Mouse (Mus musculus): Measurements from ENCODE around the gene Eif5. TPM values are rescaled to one million over a fixed set of nuclear protein-coding genes. Genes with fewer than 3 reads are reported as not detected.

Eif5 gene
- total and polyA plus RNA-seq, 3 experiments: 201 to 330 (median 276) TPM

DNA sequence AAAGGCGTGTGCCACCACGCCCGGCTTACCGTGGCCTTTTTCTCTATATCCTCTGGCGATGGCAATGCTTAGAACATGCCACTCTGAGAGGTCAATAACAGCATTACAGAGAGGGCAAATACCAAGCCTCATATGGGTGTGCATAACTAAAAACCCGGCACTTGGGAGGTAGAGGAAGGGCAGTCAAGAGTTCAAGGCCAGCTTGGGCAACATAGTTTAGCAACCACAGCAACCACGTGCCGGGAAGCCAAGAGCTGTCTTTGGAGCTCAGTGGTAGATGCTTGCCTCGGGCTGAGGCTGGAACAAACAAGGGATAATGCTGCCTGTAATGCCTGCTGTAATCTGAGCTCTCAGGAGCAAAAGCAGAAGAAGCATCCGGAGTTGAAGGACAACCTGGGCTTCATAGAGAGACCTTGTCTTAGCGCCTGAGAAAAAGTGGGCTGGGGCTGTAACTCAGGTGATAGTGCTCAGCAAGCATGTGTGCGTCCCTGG is 25.2 kb upstream of the Eif5 start:
- Histone ChIP-seq H3K36me3 (ENCODE audit: control insufficient read depth in 1 of 2, insufficient read depth in 2 of 2, low read length in 2 of 2) (peaks cover 0 to 11% of the 10 kb centered on the region in 2 experiments; a peak in 2 of 4 replicates), H3K4me1 (ENCODE audit: control insufficient read depth in 1 of 2, insufficient read depth in 2 of 2, low read length in 2 of 2) (peaks cover 7 to 16% of the 10 kb centered on the region in 2 experiments; a peak in 3 of 4 replicates), H3K27me3 (ENCODE audit: control insufficient read depth in 1 of 2, insufficient read depth in 2 of 2, low read length in 2 of 2) (peaks cover 0 to 2% of the 10 kb centered on the region in 2 experiments; a peak in 1 of 4 replicates), H3K4me3 (ENCODE audit: control insufficient read depth in 1 of 2, insufficient read depth in 1 of 2, low read depth in 2 of 2, low read length in 2 of 2) (no peak overlapping the region), H3K27ac (ENCODE audit: control insufficient read depth, low read depth, low read length) (no peak overlapping the region), H3K9ac (ENCODE audit: control insufficient read depth, low read depth, low read length, poor library complexity, severe bottlenecking) (no peak overlapping the region), H3K9me3 (replicated peaks; ENCODE audit: insufficient read depth, low read length) (no peaks in the 10 kb centered on the region), H3K79me2 (ENCODE audit: control insufficient read depth, insufficient read depth, low read length, poor library complexity) (no peaks in the 10 kb centered on the region)
- TF ChIP-seq MAFK (IDR thresholded peaks at IDR 0.05; ENCODE audit: borderline replicate concordance, low read depth, low read length) (no peak), RCOR1 (IDR thresholded peaks at IDR 0.05; ENCODE audit: low read depth, low read length) (no peak), NELFE (IDR thresholded peaks at IDR 0.05; ENCODE audit: low read depth, low read length) (no peak), TBP (IDR thresholded peaks at IDR 0.05; ENCODE audit: low read depth, low read length) (no peak)
- DNase-seq (ENCODE audit: low read depth, low spot score): no peak

DNA sequence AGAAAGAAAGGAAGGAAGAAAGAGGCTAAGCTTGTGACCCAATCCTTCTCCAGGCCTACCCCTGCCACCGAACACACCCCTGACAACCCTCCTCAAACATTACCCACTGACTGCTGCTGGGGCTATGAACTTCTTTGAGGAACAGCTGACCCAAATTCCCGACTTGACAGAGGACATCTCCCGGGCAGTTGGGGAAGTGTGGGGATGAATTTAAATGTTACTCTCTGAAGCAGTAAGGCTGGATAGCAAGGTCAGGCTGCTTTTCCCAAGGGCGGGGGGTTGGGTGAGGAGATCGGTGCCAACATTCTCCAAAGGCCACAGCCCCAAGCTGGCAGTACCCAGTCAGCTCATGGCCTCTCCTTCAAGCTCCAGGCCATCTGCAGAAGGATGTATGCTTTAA is 24.1 kb upstream of the Eif5 start:
- no peak overlapping the region for H3K27ac ChIP-seq (ENCODE audit: control insufficient read depth, low read depth, low read length)
- TF ChIP-seq TAL1 (IDR thresholded peaks at IDR 0.05; ENCODE audit: low read length): no peak
- no peak for TF ChIP-seq MYB (IDR thresholded peaks at IDR 0.05; ENCODE audit: low read depth, low read length)
- TF ChIP-seq CHD1 (IDR thresholded peaks at IDR 0.05; ENCODE audit: low read depth, low read length): no peak
- TF ChIP-seq MAFK (IDR thresholded peaks at IDR 0.05; ENCODE audit: borderline replicate concordance, low read depth, low read length): no peak
- TF ChIP-seq USF1 (IDR thresholded peaks at IDR 0.05; ENCODE audit: low read depth, low read length): no peak
- no peak for TF ChIP-seq RAD21 (IDR thresholded peaks at IDR 0.05; ENCODE audit: low read depth, low read length)
- no peak for TF ChIP-seq MAZ (IDR thresholded peaks at IDR 0.05; ENCODE audit: low read depth, low read length)
- TF ChIP-seq MXI1 (IDR thresholded peaks at IDR 0.05; ENCODE audit: low read depth, low read length): no peak
- no peak for TF ChIP-seq RCOR1 (IDR thresholded peaks at IDR 0.05; ENCODE audit: low read depth, low read length)
- TF ChIP-seq USF2 (IDR thresholded peaks at IDR 0.05; ENCODE audit: borderline replicate concordance in 1 of 2, insufficient read depth in 1 of 2, low read depth in 1 of 2, low read length in 2 of 2): no peak
- TF ChIP-seq EP300 (IDR thresholded peaks at IDR 0.05; ENCODE audit: low read depth in 1 of 2, low read length in 2 of 2): no peak
- TF ChIP-seq CHD2 (IDR thresholded peaks at IDR 0.05; ENCODE audit: low read length): no peak
- no peak for TF ChIP-seq NELFE (IDR thresholded peaks at IDR 0.05; ENCODE audit: low read depth, low read length)
- no peak for TF ChIP-seq SIN3A (IDR thresholded peaks at IDR 0.05; ENCODE audit: low read length)
- TF ChIP-seq POLR2AphosphoS2 (IDR thresholded peaks at IDR 0.05; ENCODE audit: low read length): no peak
- DNase-seq (ENCODE audit: low read depth, low spot score): no peak
- H3K4me3 ChIP-seq (ENCODE audit: control insufficient read depth in 1 of 2, insufficient read depth in 1 of 2, low read depth in 2 of 2, low read length in 2 of 2): no peak overlapping the region
- no peaks in the 10 kb centered on the region for H3K79me2 ChIP-seq (ENCODE audit: control insufficient read depth, insufficient read depth, low read length, poor library complexity)
- H3K9ac ChIP-seq (ENCODE audit: control insufficient read depth, low read depth, low read length, poor library complexity, severe bottlenecking): no peak overlapping the region
- no peaks in the 10 kb centered on the region for H3K9me3 ChIP-seq (replicated peaks; ENCODE audit: insufficient read depth, low read length)
- peaks cover 0 to 20% of the 10 kb centered on the region in 2 experiments; a peak in 2 of 4 replicates for H3K36me3 ChIP-seq (ENCODE audit: control insufficient read depth in 1 of 2, insufficient read depth in 2 of 2, low read length in 2 of 2)
- H3K4me1 ChIP-seq (ENCODE audit: control insufficient read depth in 1 of 2, insufficient read depth in 2 of 2, low read length in 2 of 2): peaks cover 7 to 27% of the 10 kb centered on the region in 2 experiments
- no peaks in the 10 kb centered on the region for H3K27me3 ChIP-seq (ENCODE audit: control insufficient read depth in 1 of 2, insufficient read depth in 2 of 2, low read length in 2 of 2)
